Mouse (Mus musculus): ENCODE measurements around the gene Epha8.

Gene Epha8

DNA sequence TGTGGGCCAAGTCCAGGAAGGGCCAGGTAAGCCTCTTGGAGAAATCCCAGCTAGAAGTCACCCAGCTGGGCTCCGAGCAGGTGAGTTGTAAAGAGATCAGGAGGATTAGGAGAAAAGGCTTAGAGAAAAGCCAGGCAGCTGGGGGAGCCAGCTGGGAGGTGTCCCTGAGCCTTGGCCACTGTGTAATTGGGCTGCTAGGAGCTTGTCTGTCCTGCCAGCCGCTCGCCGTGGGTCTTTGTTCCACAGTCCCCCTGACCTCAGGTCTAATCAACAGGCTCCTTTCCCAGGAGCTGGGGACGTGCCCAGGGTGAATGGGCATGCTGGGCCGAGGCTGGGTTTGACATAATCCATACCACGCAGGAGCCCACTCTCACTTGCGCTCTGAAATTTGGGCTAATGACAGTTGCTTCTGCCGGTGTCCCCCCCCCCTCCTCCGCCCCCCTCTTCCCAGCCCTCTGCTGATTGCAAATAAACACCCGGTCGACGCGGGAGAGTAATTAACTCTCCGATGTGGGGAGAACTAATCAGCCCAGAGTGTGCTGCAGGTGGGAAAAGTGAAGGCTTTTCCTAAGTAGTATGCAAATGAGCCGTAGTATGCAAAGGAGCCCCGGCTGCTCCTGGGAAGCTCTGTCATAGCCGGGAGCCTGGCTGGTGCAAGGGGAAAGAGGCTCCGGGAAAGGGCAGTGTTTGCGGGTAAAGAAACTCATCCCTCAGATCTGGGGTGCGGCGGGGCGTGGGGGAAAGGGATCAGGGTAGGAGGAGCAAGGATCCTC is 51.7 kb downstream of the Epha8 start:
- DNase-seq: no peak

DNA sequence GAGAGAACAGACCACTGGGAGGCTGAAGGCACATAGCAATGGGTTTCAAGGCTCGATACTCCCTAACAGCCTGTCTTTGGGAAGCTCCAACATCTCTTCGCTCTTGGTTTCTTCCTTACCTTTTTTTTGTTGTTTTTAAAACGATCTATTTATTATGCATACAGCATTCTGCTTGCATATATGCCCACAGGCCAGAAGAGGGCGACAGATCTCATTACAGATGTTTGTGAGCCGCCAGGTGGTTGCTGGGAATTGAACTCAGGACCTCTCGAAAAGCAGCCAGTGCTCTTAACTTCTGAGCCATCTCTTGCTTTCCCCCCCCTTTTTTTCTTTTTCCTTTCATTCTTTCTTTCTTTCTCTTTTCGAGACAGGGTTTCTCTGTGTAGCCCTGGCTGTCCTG is 57.5 kb downstream of the Epha8 start:
- DNase-seq: no peak

DNA sequence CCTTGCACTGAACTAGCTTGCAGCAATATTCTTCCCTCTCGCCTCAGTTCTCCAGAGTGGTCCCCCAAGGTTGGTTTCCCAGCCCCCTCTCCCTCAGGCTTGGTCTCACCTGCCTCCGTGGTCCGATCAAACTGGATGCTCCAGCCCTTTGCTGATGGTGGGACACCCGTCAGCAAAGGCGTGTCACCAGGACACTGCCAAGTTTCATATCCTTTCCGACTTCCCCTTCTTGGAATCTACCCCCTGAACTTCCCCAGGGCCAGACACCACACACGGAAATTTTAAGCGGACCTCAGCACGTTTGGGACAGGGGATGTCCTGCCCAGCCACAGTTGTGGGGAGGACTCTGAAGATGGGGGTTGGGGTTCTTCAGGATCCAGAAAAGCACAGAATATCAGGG is 58.0 kb downstream of the Epha8 start, which contains the start of gene C1qa:
Gene C1qa, minus strand, starts transcription at position 167 of the 400 bp plus-strand sequence.
- DNase-seq: no peak

DNA sequence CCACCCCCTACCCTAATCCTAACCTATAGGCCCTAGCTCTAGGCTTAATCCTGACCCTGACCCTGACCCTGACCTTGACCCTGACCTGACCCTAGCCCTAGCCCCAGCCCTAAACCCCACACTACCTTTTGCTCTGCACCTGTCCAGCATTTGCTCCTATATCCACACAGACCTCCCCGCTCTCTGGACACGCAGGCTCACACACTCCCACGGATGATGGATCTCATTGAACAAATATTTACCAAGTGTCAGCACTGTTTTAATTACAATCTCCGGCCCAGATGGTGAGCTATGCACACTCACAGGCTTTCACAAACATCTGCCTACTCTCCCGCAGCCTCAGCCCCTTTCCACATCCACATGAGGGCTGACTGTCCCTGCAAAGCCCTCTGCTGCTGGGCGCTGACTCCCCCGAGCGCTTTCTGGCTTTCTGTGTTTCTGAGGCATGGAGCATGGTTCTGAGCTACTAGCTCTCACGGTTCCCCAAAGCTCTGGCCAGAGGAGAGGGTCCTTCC is 58.5 kb downstream of the Epha8 start:
- no peak for DNase-seq

DNA sequence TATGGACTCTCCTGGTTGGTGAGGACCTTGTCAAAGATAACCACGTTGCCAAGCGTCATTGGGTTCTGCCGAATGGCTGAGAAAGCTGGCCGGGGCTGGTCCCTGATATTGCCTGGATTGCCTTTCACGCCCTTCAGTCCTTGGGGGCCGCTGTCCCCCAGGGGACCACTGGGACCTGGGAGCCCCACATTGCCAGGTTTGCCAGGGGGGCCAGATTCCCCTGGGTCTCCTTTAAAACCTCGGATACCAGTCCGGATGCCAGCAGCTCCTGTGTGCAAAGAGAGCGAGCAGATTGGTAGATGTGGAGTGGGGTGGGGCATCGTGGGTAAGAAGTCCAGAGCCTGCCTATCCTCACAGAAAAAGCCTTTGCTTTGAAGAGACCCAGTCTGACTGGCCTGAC is 60.2 kb downstream of the Epha8 start:
- no peak for DNase-seq

DNA sequence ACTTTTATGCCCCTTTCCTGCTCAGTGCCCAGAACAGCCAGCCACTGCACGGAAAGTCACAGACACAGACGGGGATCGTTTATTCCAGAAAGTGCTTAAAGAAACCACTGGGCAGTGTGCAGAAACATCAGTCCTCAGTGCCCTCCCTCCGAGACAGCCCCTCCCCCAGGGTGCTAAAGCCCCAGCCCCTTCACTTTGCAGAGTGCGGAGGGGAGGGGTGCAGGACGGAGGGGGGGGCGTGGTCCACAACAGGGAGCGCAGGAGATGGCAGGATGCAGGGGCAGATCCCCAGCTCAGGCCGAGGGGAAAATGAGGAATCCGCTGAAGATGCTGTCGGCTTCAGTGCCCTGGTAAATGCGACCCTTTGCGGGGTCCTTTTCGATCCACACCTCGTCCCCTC is 60.8 kb downstream of the Epha8 start:
- DNase-seq: no peak

DNA sequence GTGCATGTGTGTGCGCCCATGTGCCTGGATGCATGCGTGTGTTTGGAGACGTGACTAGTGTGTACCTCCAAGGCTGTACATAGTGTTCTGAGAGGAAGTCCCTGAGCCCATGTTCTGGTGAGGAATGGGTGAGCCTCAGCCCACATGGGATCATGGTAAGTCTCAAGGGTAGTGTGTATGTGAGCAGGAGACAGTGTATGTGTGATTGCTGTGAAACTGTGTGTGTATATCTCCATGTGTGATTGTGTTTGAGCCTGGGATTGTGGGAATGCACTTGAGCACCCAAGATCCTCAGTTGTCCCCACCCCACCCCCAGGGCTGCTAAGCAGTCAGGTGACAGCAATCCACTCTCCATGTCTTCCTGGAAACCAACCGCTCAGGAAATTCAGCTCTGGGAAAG is 61.8 kb downstream of the Epha8 start:
- no peak for DNase-seq

DNA sequence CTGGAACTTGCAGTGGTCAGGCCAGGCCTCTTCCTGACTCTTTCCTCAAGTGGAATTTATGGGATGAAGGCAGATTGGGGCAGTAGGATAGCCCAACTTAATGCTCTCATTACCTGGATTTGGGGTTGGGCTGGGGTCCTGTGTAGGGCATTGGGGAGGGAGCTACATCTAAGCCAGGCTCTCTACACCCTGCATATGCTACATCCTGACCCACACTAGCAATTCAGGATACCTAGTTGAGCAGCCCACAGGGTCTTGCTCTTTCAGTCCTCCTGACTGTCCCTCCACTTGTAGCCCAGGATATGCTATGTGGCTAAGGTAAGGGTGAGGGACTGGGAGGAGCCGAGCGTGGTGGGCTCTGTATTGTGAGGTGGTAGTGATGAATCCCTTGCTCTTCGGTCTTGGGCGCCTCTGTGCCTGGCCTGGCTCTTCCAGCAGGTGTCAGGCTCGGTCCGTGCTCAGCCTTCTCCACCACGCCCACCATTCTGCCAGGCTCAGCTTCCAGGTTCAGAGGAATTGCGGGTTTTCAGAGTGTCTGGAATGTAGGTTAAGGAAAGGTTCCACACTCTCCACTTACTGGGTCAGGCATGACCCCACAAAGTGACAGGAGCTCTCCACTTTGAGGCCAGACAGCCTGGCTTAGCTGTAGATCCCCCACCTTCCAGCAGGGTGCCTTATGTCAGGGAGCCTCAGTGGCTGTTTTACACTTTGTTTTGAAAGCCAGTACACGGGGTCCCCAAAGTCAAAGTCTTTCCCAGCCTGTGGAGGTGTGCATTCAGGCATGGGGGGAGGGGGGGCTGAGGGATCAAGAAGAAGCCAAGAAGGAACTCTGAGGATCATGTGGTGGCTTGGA is 62.7 kb downstream of the Epha8 start:
- no peak for DNase-seq

DNA sequence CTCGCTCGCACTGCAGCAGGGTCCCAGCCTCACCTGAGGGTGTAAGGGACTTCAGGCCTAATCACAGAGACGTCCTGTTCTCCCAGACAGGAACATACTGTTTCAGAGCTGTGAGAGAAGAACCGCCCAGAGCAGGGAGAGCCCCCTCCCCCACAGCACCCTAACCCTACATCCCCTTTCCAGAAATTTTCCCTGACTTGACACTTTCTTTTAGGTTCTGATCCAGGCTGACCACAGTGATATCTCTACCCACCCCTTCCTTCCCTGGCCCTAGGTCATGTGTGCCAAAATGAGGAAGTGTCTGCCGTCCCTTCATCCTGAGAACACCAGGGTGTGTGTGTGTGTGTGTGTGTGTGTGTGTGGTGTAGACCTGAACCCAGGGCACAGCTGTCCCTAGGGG is 63.8 kb downstream of the Epha8 start, which contains the start of gene C1qc:
Gene C1qc, minus strand, starts transcription at position 255 of the 400 bp plus-strand sequence.
- DNase-seq: peak in 1 of 2 experiments; percentile 10

DNA sequence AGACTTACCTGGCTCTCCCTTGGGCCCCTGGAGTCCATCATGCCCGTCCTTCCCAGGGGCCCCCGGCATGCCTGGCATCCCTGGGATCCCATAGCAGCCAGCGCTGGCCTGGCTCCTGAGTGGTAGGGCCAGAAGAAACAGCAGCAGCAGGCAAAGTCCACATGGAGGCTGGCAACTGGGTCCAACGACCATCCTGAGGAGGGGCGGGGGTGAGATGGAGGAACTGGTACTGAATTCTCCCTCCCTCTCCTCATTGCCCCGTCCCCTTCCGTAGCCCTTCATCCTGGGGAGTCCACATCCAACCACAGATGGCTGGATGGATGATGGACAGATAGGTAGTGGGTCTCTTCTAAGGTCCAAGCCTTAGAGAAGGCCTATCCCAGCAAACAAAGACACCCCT is 64.2 kb downstream of the Epha8 start:
- no peak for DNase-seq

DNA sequence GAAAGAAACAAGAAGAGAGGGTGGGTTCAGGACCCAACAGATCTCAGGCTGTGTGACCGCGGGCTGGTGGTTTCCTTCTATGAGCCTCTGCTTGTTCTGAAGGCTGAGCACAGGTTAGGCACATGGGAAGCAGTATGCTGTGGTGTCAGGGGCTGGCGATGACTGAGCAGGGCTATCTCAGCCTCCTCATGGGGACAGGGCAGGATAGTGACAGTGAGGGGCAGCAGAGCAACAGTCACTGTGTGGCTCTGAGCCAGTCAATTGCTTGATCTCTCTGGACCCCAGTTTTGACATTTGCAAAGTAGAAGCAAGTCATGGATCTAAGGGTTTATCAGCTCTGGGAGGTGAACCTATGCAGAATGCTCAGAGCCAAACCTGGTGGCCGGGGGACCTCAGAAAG is 65.5 kb downstream of the Epha8 start:
- DNase-seq: no peak

DNA sequence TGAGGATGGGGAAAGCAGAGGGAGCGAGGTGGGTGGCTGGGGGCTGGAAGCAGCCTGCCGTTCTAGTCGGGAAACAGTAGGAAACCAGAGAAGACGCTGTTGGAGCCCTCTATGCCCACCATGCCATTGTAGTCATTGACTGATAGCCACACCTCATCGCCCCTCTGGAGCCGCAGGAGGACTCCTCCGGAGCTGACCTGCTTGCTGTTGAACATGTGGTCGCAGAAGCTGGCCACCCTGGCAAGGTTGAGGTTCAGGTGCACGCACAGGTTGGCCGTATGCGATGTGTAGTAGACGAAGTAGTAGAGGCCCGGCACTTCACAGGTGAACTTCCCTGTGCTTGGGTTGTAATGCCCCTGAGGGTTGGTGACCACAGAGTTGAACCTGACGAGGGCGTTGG is 66.6 kb downstream of the Epha8 start:
- no peak for DNase-seq

DNA sequence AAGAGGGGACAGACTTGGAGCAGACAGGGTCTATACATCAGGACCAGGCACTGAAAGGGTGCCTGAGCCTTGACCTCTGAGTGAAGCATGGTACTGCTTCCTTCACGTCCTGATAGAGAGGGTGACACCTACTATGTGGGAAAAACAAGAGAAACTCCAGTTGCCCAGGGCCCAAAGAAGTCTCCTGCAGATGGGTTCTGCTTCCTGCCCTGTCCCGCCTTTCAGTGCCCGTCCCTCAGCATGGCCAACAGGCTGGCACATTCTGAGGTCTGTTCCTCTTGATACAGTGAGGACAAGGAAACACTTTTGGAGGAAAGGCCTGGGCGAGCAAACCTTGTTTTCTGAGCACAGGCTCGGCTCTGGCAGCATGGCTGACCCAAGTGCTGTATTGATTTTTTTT is 68.9 kb downstream of the Epha8 start:
- no peak for DNase-seq

DNA sequence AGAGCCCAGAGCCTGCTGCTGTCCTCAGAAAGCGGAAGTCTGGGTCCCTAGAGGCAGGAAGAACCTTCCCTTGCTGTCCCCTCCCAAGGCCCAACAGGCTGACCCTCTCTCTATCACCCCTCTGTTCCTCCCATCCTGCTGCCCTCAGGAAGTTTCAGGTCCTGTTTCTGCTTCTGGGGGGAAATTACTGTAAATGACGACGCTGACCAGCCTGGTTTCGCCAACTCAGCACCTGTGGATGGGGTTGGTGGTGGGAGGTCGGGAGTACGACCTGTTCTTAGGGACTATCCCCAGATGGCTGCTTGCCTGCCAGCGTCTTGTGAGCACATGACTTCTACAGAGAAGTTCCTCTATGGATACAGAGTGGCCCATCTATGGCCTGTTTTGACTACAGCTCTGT is 70.5 kb downstream of the Epha8 start, which contains the start of gene C1qb:
Gene C1qb, minus strand, starts transcription at position 87 of the 400 bp plus-strand sequence.
- DNase-seq: no peak

Measured in lung, adult 18-20 months (tissue).